Mouse (Mus musculus) CH12.LX (cell line): ENCODE results near the gene Ttc36.

ENCODE experiments used
- CTCF ChIP-seq, 2 experiments: IDR thresholded peaks in 1 of 2; conservative IDR thresholded peaks in 1 of 2; 2 replicates each; pipeline ENCODE4 v1.5.1; 2011 to 2012; ENCODE audit warnings: low read depth in 2 of 2, low read length in 2 of 2, improper control_type of control experiment in 1 of 2, inconsistent platforms in 1 of 2, mild to moderate bottlenecking in 1 of 2, moderate library complexity in 1 of 2
- PAX5 ChIP-seq: IDR thresholded peaks from 2 replicates; pipeline ENCODE4 v1.6.1; 2012; ENCODE audit warnings: low read length, inconsistent platforms, mixed read lengths
- RCOR1 ChIP-seq: conservative IDR thresholded peaks from 2 replicates; pipeline ENCODE4 v1.6.1; 2012; ENCODE audit warnings: low read depth, mild to moderate bottlenecking, inconsistent platforms, low read length, improper control_type of control experiment
- USF1 ChIP-seq: IDR thresholded peaks from 2 replicates; pipeline ENCODE4 v1.6.1; 2014; ENCODE audit warnings: low read depth, mild to moderate bottlenecking, inconsistent platforms, low read length, improper control_type of control experiment

- no peak for TF ChIP-seq RCOR1
- TF ChIP-seq USF1: no peak
- TF ChIP-seq CTCF (conservative IDR thresholded peaks at IDR 0.05 in 1 of 2, IDR thresholded peaks at IDR 0.05 in 1 of 2; ENCODE audit: low read depth in 2 of 2, low read length in 2 of 2): no peak
- no peak for TF ChIP-seq PAX5
Measured at GRCm38 (mm10) chr9:44819920-44820827, 17.3 kb upstream of the Ttc36 start.
